Mouse (Mus musculus): ENCODE measurements at regions not wholly inside any gene's neighbourhood (a gene's known extent, or its start where the extent isn't known, plus 50 kb on each side); places are given as distances from the start of the nearest gene placed in this dataset.
A peak's percentile ranks its signal among the peaks of the same experiment; 100 is the strongest.

DNA sequence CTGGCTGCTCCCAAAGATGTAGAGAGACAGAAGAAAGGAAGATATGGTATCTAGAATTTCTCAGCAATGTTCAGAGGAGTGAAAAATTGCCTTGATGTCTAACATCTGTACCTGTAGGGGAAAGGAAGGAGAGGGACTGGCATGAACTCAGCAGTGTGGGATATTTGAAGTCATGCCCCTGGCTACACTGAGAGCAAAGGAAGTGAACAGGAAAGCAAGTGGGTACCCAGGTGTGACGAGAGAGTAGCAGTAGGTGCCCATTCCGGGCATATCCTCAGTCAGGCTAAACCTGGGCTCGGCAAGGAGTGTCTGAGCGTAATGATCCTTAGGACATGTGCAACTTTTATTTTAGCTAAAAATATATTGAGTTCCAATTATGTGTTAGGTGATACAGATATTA, 203.4 kb upstream of the Satb1 start:
- DNase-seq (ENCODE audit: low spot score) = no peak

DNA sequence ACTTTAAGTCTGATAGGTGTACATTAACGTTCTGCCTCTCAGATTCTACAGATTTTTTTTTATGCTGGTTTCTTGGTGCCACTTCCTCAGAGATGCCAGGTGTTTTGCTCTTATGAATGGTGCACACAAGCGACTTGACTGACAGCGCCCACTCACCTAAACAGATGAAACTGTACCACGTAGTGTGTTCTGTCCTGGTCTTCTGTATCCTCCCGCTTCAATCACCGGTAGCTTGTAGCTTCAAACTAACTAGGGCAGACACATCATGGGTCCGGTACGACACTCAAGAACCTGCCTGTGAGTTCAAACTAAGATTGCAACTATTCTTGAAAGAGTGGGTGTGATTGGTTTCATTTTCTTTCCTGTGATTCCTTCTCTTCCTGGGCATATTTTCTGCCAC, 198.0 kb upstream of the Satb1 start:
- DNase-seq (ENCODE audit: low spot score) = no peak

DNA sequence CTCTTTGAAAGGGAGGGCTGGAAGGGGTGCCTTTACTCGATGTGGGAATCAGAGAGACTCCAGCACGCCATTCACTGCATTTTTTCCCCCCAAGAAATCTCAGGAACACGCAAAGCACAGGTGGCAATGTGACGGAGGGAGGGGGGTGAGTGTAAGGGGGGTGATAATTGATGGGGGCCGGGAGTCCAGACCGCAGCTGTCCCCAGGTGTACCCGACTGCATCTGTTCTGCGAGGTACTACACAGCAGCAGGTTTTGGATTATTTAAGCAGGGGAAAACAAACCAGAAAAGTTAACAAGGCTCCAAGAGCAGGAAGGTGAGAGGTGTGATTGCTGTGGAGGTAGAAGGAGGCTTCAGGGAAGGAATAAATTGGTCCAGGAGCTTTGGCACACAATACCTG, 153.8 kb upstream of the Satb1 start:
- DNase-seq (ENCODE audit: low spot score) = no peak

DNA sequence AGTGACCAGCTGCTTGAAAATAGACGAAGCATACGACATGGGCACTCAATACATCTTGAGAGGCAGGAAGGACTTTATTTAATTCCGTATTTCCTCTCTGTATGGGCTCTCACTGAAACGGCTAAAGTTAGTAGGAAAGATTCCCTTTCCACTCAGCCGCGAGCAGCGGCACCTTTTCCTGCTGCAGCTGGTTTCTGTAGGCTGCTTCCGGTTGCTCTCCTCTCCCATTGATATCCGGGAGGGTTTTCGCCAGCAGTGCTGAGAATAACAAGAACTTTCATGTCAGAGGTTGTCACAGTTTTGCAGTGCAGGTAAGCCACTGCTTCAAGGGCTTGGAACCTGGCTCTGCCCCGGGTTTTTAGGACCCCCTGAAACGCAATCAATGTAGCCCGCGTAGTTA, 153.1 kb upstream of the Satb1 start:
- no peak for DNase-seq (ENCODE audit: low spot score)

DNA sequence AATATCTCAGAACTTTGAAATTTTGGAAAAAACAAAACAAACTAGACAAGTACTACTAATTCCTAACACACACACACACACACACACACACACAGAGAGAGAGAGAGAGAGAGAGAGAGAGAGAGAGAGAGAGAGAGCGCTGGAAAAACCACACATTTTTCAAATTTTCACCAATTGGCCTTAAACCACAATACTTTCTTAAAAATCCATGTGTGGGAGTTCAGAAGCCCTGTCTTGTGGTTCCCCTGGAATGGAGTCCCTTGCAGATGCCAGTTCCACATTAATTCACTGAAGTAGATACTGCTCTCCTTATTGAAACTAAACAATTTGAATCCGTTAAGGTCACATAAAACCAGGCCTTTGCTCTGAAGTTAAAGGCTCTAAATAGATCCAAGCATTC, 146.0 kb upstream of the Satb1 start:
- DNase-seq (ENCODE audit: low spot score) = no peak

DNA sequence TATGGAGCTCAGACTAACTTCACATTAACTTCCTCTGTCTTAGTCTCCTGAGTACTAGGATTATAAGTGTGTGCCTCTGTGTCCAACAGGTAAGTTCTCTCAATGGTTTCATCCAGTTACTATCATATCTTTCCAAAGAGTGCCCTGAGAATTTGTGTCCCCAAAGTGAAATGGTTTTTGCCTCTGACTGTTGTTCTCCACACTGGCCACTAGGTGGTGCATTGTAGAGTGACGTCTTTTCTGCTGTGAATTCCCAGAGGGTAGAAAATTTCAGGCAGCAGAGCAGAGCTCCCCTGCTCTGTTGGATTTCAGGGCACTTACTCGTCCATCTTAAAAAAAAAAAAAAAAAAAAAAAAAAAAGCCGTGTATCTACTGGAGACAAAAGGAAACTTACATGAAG, 138.4 kb upstream of the Satb1 start:
- no peak for DNase-seq (ENCODE audit: low spot score)

DNA sequence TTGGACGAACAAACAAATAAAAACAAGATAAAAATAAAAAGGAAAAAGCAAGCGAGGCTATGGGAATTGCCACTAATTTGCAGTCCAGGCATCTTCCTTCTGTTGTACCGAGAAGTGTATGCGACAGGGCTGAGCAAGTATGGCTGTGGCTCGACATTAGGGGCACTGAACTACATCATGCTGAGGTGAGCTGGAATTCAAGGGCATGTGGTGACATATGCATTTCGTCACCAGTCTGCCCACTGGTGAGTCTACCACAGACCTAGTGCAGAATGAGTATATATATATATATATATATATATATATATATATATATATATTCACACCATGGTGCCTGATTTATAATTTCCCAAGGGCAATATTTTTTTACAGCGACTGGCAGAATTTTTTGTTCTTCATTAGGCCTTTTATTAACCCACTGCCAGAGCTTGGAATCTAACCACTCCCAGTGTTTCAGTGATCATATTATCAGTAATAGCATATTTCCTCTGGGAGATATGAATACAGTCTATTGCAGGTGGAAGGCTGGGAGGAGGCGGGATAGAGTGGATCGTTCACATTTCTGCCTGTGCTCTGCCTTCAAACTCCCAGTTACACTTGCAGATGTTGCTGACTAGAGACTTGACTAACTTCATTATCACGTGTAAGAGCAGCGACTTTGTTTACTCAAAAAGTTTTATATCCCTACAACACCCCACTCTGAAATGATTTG, 133.6 kb upstream of the Satb1 start:
- DNase-seq (ENCODE audit: low spot score) = no peak

DNA sequence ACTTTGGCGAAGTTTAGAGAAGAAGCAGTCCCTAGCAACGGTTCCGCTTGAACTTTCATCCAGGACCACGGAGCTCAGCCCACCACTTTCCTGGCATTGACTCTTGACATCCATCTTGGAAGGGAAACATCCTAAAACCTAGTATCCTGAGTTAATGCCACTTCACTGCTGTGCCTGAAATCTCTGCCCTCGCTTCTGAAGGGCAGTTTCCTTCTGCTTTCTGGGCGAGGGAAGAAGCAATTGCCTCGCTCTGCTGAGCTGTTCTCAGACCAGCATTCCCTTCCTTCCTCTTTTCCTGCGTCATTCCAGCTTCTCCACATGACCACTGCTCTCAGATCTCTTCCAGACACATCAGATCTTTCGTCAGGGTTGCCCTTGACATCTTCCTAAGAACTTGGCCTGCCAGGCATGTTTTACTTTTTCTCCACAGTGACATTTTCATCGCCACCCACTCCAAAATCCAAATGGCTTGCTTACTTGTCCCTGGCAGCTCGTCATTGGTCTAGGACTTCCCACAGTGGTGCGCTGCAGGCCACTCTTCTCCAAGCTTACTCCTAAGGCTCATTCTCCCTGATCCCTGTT, 129.5 kb upstream of the Satb1 start:
- DNase-seq (ENCODE audit: low spot score) = no peak

DNA sequence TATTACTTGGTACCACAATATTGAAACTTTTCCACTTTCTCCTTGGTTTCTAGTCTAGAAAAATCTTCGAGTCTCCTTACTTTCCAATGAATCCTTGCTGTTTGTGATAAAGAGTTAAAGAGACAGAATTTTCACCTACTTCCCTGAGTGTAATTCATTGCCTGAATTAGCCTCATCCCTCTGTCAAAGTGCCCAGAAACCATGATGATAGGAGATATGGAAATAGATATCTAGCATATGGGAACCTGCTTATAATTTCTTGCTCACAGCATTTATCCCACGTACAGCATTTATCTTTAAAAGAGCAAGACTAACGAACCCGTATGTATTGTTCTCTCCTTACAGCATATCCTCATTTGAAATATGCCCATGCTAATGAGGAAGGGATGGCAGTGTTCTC, 128.2 kb upstream of the Satb1 start:
- DNase-seq (ENCODE audit: low spot score) = no peak

DNA sequence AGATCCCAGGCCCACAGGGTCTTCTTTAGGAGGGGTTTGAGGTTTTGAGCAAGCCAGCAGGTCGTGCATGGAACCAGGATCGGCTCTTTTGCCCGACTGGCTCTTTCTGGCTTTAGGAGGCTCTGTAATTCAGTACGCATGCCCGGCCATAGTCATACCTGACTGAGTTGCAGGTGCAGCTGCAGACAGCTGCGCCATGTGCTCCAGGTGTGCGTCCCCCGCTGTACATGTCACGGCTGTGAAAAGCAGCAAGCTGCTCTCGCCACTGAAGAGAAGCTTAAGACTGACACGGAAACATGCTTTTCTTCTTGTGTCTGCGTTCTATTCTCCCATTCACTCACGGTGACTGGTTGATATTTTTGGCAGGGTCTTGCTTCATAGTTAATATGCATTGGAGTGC, 123.2 kb upstream of the Satb1 start:
- no peak for DNase-seq (ENCODE audit: low spot score)

DNA sequence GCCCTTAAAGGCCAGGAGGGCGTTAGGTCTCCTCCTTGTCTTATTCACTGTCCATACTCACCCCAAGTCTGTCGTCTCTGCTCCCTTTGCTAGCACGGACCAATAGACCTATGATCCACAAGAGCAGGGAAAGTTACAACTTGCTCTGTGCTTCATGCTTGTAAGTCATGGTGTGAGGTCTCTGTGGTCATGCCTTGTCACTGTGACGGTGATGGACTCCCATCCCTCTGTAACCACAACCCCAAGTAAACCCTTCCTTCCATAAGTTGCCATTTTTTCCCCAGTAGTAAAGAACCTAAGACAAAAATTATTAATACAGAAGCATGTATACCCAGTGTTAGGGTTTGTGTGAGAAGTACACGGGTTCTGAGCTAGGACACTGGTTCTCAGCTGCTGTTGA, 104.6 kb upstream of the Satb1 start:
- no peak for DNase-seq (ENCODE audit: low spot score)

DNA sequence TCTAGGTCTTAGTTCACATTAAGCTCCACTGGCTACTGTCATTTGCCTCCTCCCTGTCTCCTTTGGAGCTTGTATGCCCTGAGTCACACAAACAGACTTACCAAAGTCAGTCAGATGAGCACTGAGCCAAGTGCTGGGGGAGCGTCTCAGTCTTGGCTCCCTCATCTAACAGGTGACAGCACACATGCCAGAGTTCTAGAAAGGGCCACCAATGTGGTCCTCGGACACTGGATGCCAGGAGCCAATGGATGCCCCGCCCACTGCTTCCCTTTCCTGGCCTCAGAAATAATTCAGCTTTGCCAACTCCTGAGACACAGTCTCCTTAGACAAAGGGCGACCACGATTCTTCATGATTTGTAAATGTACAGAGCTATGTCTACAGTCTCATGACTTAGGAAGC, 103.0 kb upstream of the Satb1 start:
- DNase-seq (ENCODE audit: low spot score) = no peak

DNA sequence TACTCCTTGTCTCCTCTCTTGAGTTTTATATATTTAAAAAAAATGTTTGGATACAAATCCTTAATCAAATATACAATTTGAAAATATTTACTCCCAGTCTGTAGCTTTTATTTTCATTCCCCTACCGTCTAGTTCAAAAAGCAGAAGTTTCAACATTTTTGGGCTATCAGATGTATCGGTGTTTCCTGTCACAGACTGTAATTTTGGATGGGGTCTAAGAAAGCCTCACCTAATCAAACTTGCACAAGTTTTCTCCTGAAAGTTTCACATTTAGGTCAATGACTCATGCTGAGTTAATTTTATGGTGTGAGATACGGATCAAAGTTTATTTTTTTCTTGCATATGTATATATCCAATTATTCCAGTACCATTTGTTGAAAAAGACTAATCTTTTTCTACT, 93.3 kb upstream of the Satb1 start:
- no peak for DNase-seq (ENCODE audit: low spot score)

DNA sequence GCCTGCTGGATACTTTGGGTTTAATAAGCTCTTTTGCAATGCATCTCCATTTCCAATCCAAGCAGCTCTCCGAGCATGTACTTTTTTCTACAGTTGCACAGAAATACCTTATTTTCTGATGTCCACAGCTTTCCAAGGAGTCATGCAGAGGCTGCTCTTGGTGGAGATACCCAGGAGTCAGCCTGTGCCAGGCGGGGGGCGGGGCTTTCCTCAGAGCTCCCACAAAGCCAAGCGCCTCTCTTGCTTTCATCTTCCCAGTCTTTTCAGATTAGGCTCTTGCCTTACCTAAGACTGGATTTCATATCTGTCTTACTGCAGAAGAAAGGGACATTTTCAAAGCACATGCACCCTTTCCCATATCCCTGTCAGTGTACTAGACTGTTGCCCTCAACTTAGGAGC, 73.9 kb upstream of the Satb1 start:
- no peak for DNase-seq (ENCODE audit: low spot score)

DNA sequence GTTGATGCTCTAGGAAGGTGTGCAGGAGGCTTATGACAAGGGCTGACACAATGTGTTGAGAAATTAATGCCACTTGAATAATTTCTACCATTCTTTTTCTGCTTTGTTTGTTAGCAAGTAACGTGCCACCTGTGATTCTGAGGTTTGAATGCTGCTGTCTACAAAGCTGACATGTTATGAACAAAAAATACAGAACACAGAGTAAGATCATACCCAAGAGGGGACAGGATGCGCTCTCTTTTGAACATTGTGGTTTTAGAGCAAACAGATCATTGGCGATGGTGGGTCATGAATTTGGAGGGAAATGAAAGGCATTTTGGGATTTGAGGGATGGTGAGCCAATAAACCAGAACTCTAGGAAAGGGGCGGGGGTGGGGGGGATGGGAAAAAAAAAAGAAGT, 73.3 kb upstream of the Satb1 start:
- no peak for DNase-seq (ENCODE audit: low spot score)

DNA sequence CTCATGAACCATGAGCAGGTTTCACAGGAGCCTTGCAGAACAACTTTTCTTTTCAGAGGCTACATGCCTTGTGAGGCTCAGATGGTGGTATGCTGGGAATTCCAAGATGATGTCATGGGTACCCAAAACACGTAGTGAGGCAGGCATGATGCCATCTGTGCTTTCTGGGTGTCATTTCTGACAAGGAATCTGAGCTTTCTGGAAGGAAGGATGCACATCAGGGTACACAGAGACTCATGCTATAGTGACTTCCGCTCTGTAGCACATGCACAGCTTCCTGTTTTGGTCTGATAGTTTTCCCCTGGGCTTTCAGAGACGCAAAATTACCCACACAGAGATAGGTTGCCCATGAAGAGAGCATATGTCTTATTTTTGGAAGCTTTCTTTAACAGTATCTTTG, 70.8 kb upstream of the Satb1 start:
- DNase-seq (ENCODE audit: low spot score) = peak; percentile 44

DNA sequence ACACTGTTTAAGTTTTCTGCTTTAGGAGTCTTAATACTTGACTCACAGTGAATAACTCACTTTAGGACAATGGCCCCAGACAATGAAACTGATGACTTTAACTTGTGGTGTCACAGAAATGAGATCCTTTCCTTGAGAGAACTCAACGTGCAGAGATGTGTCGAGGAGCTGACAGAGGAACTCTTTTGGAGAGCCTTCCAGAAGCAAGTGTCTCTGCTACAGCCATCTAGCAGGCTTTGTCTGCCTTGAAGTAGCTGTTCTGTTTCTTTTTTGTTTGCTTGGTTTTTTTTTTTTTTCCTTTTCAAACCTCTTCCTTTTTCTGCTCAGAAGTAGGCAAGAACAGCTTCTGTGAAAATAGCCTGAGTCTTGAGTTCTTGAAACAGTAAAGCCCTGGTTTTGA, 66.3 kb upstream of the Satb1 start:
- no peak for DNase-seq (ENCODE audit: low spot score)

DNA sequence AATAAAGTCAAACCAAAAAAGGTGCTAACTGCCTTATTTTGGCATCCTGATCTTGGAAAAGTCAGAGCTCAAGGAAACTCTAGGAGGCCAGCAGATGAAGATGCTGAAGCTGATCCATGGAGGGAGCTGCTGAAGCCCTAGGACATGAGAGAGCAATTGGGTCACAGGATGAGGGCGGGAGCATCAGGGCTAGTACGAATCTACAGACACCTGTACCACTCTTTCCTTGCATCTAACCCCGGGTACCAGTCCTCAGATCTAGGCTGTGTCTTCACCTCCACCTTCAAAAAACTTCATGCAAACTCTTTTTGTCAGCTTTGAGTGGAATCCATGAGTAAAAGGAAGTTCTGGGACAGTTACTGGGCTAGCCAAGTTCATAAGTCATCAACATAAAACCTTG, 63.1 kb upstream of the Satb1 start:
- DNase-seq (ENCODE audit: low spot score) = no peak

DNA sequence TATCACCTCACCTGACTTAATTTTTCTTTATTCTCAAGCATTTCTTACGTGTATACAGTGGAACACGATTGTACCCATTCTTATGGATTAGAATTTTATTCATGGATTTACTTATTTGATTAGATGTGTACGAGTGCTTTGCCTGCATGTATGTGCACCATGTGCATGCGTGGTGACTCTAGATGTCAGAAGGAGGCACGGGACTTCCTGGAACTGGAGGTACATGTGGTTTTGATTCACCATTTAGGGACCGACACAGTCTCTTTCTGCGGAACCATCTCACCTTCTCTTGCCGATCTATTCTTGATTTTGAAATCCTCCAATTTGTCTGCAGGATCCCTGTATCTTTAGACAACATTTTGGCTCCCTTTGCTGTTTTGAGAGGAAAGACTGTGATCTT, 61.2 kb upstream of the Satb1 start:
- no peak for DNase-seq (ENCODE audit: low spot score)

DNA sequence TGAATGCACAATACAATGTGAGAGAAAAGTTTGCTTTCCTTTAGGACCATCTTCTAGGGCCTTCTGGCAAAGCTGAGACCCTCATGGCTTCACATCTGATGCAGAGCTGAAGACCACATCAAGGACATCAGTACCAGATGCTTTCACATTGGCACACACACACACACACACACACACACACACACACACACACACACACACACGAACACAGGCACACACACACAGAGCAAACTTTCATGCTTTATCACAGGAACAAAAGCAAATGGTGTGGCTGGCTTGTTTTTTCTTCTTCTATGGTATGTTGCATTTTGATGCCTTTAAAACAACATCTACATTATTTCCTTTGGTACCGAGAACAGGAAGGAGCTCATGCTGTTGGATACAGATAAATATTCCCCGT, 59.8 kb upstream of the Satb1 start:
- DNase-seq (ENCODE audit: low spot score) = no peak

DNA sequence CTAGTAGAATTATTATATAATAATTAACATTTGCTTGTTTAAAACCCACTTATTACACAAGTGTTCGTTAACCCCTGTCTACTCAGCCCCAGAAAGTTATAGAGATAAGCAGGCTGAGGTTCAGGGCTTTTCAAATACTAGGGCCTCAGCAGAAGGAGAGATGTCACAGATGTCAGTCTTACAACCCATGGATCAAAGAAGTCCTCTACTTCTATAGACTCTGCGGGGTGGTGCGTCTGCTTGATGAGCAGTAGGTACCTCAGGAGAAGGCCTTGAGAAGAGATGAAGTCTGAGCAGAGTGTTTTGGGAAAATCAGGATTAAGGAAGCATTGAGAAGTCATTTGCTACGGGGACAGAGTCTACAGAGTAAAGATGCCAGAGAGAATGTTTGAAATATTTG, 59.1 kb upstream of the Satb1 start:
- DNase-seq (ENCODE audit: low spot score) = no peak

Measured in spleen, adult 12 weeks (tissue).